Mouse (Mus musculus): Measurements from ENCODE around the gene Ckm.

Ckm gene

GRCm38 (mm10) chr7:19404476-19404875 lies at the start of gene Ckm:
Ckm (plus strand) TSS chr7:19404776.
- DNase-seq (ENCODE audit: low read depth, low spot score) = no peak

GRCm38 (mm10) chr7:19354991-19355390 lies 49.6 kb upstream of the Ckm start:
- no peak for DNase-seq (ENCODE audit: low read depth, low spot score)

GRCm38 (mm10) chr7:19356311-19356710 lies 48.3 kb upstream of the Ckm start:
- DNase-seq (ENCODE audit: low read depth, low spot score) = no peak

- no peak for DNase-seq (ENCODE audit: low read depth, low spot score)
These were observed 46.9 kb upstream of the Ckm start for GRCm38 (mm10) chr7:19357381-19358375.

- DNase-seq (ENCODE audit: low read depth, low spot score) = no peak
These were observed 45.9 kb upstream of the Ckm start for GRCm38 (mm10) chr7:19358634-19359033.

GRCm38 (mm10) chr7:19359299-19359891 lies 45.2 kb upstream of the Ckm start, which contains the start of the genes Cd3eap and Ppp1r13l:
Cd3eap (minus strand) TSS chr7:19359483.
Ppp1r13l (plus strand) TSS chr7:19359749.
- DNase-seq (ENCODE audit: low read depth, low spot score) = peak; percentile 96

GRCm38 (mm10) chr7:19359892-19360641 lies 44.5 kb upstream of the Ckm start:
- peak; percentile 93 for DNase-seq (ENCODE audit: low read depth, low spot score)

GRCm38 (mm10) chr7:19360944-19361343 lies 43.6 kb upstream of the Ckm start:
- peak; percentile 98 for DNase-seq (ENCODE audit: low read depth, low spot score)

- peak; percentile 73 for DNase-seq (ENCODE audit: low read depth, low spot score)
These were observed 42.9 kb upstream of the Ckm start for GRCm38 (mm10) chr7:19361720-19362119.

GRCm38 (mm10) chr7:19362276-19362675 lies 42.3 kb upstream of the Ckm start:
- DNase-seq (ENCODE audit: low read depth, low spot score) = no peak

- peak; percentile 68 for DNase-seq (ENCODE audit: low read depth, low spot score)
These were observed 40.7 kb upstream of the Ckm start for GRCm38 (mm10) chr7:19363881-19364280.

GRCm38 (mm10) chr7:19365376-19365775 lies 39.2 kb upstream of the Ckm start:
- no peak for DNase-seq (ENCODE audit: low read depth, low spot score)

GRCm38 (mm10) chr7:19368380-19368779 lies 36.2 kb upstream of the Ckm start:
- no peak for DNase-seq (ENCODE audit: low read depth, low spot score)

GRCm38 (mm10) chr7:19369823-19370425 lies 34.7 kb upstream of the Ckm start:
- DNase-seq (ENCODE audit: low read depth, low spot score) = peak; percentile 69

GRCm38 (mm10) chr7:19373367-19373766 lies 31.2 kb upstream of the Ckm start:
- DNase-seq (ENCODE audit: low read depth, low spot score) = no peak

- no peak for DNase-seq (ENCODE audit: low read depth, low spot score)
These were observed 29.2 kb upstream of the Ckm start for GRCm38 (mm10) chr7:19375368-19375767.

- DNase-seq (ENCODE audit: low read depth, low spot score) = no peak
These were observed 28.6 kb upstream of the Ckm start for GRCm38 (mm10) chr7:19376019-19376418.

- no peak for DNase-seq (ENCODE audit: low read depth, low spot score)
These were observed 26.5 kb upstream of the Ckm start for GRCm38 (mm10) chr7:19378049-19378448.

GRCm38 (mm10) chr7:19381377-19382165 lies 23.0 kb upstream of the Ckm start, which contains the start of gene Ercc2:
Ercc2 (plus strand) TSS chr7:19382010.
- DNase-seq (ENCODE audit: low read depth, low spot score) = peak; percentile 100

GRCm38 (mm10) chr7:19382166-19382541 lies 22.4 kb upstream of the Ckm start:
- peak; percentile 26 for DNase-seq (ENCODE audit: low read depth, low spot score)

- no peak for DNase-seq (ENCODE audit: low read depth, low spot score)
These were observed 20.9 kb upstream of the Ckm start for GRCm38 (mm10) chr7:19383708-19384107.
